Mouse (Mus musculus): Measurements from ENCODE around the gene Cfap298. TPM values are rescaled to one million over a fixed set of nuclear protein-coding genes. Genes with fewer than 3 reads are reported as not detected.
A peak's percentile ranks its signal among the peaks of the same experiment; 100 is the strongest.

Gene Cfap298
- polyA plus RNA-seq, 1 experiment from 2014 or later: 46.3 TPM

DNA sequence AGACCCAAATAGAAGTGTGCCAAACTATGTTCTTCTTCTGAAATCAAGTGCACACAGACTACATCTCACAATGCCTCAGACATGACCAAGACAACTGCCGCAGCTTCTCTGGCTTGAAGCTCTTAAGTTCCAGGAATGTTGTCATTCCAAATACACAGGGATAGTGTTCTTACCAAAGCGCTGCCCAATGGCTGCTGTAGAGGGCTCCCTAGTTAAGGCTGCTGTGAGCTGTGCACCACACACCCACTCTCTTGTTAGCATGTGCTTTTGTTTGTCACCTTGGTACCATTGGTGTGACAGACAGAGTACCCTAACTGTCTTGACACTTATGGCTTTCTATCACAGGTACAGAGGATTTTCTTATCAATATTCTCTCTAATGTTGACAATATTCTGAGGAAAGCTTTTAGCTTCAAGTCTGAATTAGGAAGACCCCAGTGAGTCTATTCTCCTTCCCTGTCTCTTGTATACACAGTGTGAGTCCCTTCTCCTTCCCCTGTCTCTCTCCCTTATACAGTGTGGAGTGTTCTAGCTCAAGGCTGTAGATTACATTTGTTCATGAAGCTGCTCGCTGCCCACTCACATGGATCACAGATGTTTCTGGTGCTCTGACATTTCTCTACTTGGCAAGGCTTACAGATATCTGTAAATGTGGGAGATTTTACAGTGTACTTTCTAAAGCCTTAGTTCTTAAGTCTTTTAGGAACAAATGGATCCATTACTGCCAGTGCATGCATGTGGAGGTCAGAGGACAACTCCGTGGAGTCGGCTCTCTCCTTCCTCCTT lies 23.6 kb upstream of the Cfap298 start:
- Histone ChIP-seq H3K4me1 (ENCODE audit: insufficient read depth, low read depth, low read length) (no peaks in the 10 kb centered on the region), H3K27ac (ENCODE audit: low read length) (no peak overlapping the region), H3K9me3 (ENCODE audit: low read length) (no peaks in the 10 kb centered on the region), H3K4me2 (replicated peaks; ENCODE audit: low read depth, low read length) (no peak overlapping the region), H3K27me3 (replicated peaks; ENCODE audit: insufficient read depth, low read length) (no peaks in the 10 kb centered on the region), H3K36me3 (ENCODE audit: insufficient read depth, low read length) (peaks cover 13% of the 10 kb centered on the region; the same call in 1 of the 2 replicates), H3K9ac (replicated peaks; ENCODE audit: low read depth) (no peak overlapping the region), H3K4me3 (ENCODE audit: low read depth, low read length) (no peak overlapping the region)
- ATAC-seq (no peak), DNase-seq (ENCODE audit: low spot score) (no peak)
- TF ChIP-seq EP300 (IDR thresholded peaks at IDR 0.05) (no peak), CTCF (IDR thresholded peaks at IDR 0.05) (peak; percentile 21)
- 73% methylated on average over 5 of the region's 5 CpGs for WGBS

GRCm38 (mm10) chr16:90955494-90955893 lies 20.6 kb upstream of the Cfap298 start:
- Histone ChIP-seq H3K36me3 (ENCODE audit: insufficient read depth, low read length) (peaks cover 9% of the 10 kb centered on the region; the same call in 1 of the 2 replicates), H3K27ac (ENCODE audit: low read length) (no peak overlapping the region), H3K27me3 (replicated peaks; ENCODE audit: insufficient read depth, low read length) (no peaks in the 10 kb centered on the region), H3K4me3 (ENCODE audit: low read depth, low read length) (no peak overlapping the region), H3K4me1 (ENCODE audit: insufficient read depth, low read depth, low read length) (no peaks in the 10 kb centered on the region), H3K4me2 (replicated peaks; ENCODE audit: low read depth, low read length) (no peak overlapping the region), H3K9ac (replicated peaks; ENCODE audit: low read depth) (no peak overlapping the region), H3K9me3 (ENCODE audit: low read length) (no peaks in the 10 kb centered on the region)
- no peak for ATAC-seq
- WGBS: 71% methylated on average over 6 of the region's 6 CpGs
- no peak for TF ChIP-seq CTCF (IDR thresholded peaks at IDR 0.05)
- DNase-seq (ENCODE audit: low spot score): no peak

DNA sequence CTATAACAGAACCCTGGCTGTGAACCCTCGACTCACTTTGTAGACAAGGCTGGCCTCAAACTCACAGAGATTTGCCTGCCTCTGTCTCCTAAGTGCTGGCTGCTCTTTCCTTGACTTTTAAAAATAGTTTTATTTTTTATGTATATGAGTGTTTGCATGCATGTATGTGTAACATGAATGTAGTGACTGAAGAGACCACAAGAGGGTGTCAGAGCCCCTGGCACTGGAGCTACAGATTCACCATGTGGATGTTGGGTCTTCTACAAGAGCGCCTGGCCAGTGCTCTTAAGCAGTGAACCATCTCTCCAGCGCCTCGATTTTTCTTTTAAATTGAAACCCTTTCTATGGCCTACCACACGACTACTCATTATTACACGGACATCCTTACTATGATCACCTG lies 18.9 kb upstream of the Cfap298 start:
- Histone ChIP-seq H3K4me1 (ENCODE audit: insufficient read depth, low read depth, low read length) (no peaks in the 10 kb centered on the region), H3K27ac (ENCODE audit: low read length) (no peak overlapping the region), H3K27me3 (replicated peaks; ENCODE audit: insufficient read depth, low read length) (no peaks in the 10 kb centered on the region), H3K4me2 (replicated peaks; ENCODE audit: low read depth, low read length) (no peak overlapping the region), H3K4me3 (ENCODE audit: low read depth, low read length) (no peak overlapping the region), H3K36me3 (ENCODE audit: insufficient read depth, low read length) (peaks cover 13% of the 10 kb centered on the region; the same call in 1 of the 2 replicates), H3K9me3 (ENCODE audit: low read length) (no peaks in the 10 kb centered on the region), H3K9ac (replicated peaks; ENCODE audit: low read depth) (no peak overlapping the region)
- WGBS: 94% methylated on average over 6 of the region's 6 CpGs
- ATAC-seq (no peak), DNase-seq (ENCODE audit: low spot score) (peak; percentile 39)
- TF ChIP-seq CTCF (IDR thresholded peaks at IDR 0.05): peak; percentile 50
- no peak for TF ChIP-seq EP300 (IDR thresholded peaks at IDR 0.05)

GRCm38 (mm10) chr16:90953147-90953546 lies 18.2 kb upstream of the Cfap298 start:
- Histone ChIP-seq H3K27ac (ENCODE audit: low read length) (no peak overlapping the region), H3K4me2 (replicated peaks; ENCODE audit: low read depth, low read length) (no peak overlapping the region), H3K27me3 (replicated peaks; ENCODE audit: insufficient read depth, low read length) (no peaks in the 10 kb centered on the region), H3K9ac (replicated peaks; ENCODE audit: low read depth) (no peak overlapping the region), H3K36me3 (ENCODE audit: insufficient read depth, low read length) (peaks cover 13% of the 10 kb centered on the region; the same call in 1 of the 2 replicates), H3K4me1 (ENCODE audit: insufficient read depth, low read depth, low read length) (no peaks in the 10 kb centered on the region), H3K4me3 (ENCODE audit: low read depth, low read length) (no peak overlapping the region), H3K9me3 (ENCODE audit: low read length) (no peaks in the 10 kb centered on the region)
- no peak for TF ChIP-seq EP300 (IDR thresholded peaks at IDR 0.05)
- 84% methylated on average over 9 of the region's 9 CpGs for WGBS
- ATAC-seq (no peak), DNase-seq (ENCODE audit: low spot score) (no peak)

DNA sequence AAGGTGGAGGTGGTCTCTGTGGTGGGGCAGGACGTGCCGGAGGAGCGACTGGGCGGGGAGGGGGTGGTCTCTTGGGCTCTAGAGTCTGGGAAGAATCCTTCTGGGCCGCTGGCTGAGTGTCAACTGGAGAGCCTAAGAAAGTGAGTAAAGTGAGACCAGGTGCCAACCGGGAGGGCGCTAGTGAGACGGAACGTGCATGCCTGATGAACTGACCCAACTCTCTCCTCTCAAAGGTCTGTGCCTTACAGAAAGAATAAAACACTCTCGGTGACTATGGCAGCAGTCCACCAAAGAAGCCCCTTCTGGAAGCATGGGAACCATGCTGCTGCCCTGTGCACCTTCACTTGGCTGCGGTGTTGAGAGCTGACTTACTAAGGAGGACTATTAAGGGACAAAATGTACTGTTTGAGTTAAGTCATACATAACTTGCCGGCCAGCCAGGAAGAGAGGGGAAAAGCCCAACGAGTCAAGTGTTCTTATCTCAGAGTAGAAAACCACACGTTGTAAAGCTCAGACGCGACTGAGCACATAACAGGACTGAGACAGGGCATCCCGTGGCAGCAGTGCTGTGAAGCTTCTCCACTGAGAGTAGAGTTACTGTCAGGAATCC lies 15.5 kb upstream of the Cfap298 start:
- Histone ChIP-seq H3K36me3 (ENCODE audit: insufficient read depth, low read length) (peaks cover 23% of the 10 kb centered on the region), H3K27ac (ENCODE audit: low read length) (peak overlapping the region; percentile 43), H3K4me2 (replicated peaks; ENCODE audit: low read depth, low read length) (peak overlapping the region; percentile 0; the same call in 1 of the 2 replicates), H3K4me1 (ENCODE audit: insufficient read depth, low read depth, low read length) (no peaks in the 10 kb centered on the region), H3K27me3 (replicated peaks; ENCODE audit: insufficient read depth, low read length) (no peaks in the 10 kb centered on the region), H3K9ac (replicated peaks; ENCODE audit: low read depth) (no peak overlapping the region), H3K4me3 (ENCODE audit: low read depth, low read length) (no peak overlapping the region), H3K9me3 (ENCODE audit: low read length) (no peaks in the 10 kb centered on the region)
- ATAC-seq: peak; percentile 94
- TF ChIP-seq EP300 (IDR thresholded peaks at IDR 0.05): peak; percentile 83
- peak; percentile 52 for TF ChIP-seq CTCF (IDR thresholded peaks at IDR 0.05)
- 40% methylated on average over 17 of the region's 17 CpGs for WGBS
- peak; percentile 82 for DNase-seq (ENCODE audit: low spot score)

DNA sequence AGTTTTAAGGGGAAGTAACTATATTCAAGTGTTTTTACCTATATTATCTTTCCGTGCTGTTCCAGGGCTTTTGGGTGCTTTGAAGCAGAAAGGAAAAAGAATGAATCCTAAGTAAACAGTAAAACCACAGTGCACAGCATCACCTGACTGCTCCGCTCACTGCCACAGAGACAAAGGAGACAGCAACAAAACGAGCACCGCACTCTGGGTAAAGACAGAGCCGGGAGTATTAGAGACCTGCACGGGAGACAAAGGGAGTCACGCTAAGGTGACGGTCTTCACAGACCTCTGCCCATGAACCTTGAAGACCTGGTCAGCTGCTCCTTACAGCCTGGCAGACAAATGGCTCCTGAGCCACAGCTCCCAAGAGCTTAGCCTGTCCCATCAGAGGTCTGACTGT lies 12.1 kb upstream of the Cfap298 start:
- no peak for DNase-seq (ENCODE audit: low spot score)
- Histone ChIP-seq H3K4me1 (ENCODE audit: insufficient read depth, low read depth, low read length) (no peaks in the 10 kb centered on the region), H3K9me3 (ENCODE audit: low read length) (no peaks in the 10 kb centered on the region), H3K9ac (replicated peaks; ENCODE audit: low read depth) (no peak overlapping the region), H3K36me3 (ENCODE audit: insufficient read depth, low read length) (peaks cover 29% of the 10 kb centered on the region), H3K27me3 (replicated peaks; ENCODE audit: insufficient read depth, low read length) (no peaks in the 10 kb centered on the region), H3K4me3 (ENCODE audit: low read depth, low read length) (no peak overlapping the region), H3K4me2 (replicated peaks; ENCODE audit: low read depth, low read length) (no peak overlapping the region), H3K27ac (ENCODE audit: low read length) (no peak overlapping the region)
- TF ChIP-seq EP300 (IDR thresholded peaks at IDR 0.05) (no peak), CTCF (IDR thresholded peaks at IDR 0.05) (no peak)
- 79% methylated on average over 8 of the region's 8 CpGs for WGBS
- ATAC-seq: no peak

Measured in lung, postnatal 0 days (tissue).